Mouse (Mus musculus) G1E (cell line): ENCODE results near the gene Rbms3.

Experiments used
- CTCF ChIP-seq: IDR thresholded peaks from 2 replicates; pipeline ENCODE4 v1.5.1; 2012; ENCODE audit warnings: low read depth, low read length, inconsistent platforms, mixed read lengths
- GATA1 ChIP-seq: IDR thresholded peaks from 2 replicates; pipeline ENCODE4 v1.6.1; 2012; ENCODE audit warnings: borderline replicate concordance, low read length, inconsistent platforms, mixed read lengths
- GATA2 ChIP-seq: IDR thresholded peaks from 2 replicates; pipeline ENCODE4 v1.6.1; 2012; ENCODE audit warnings: low read depth, low read length, inconsistent platforms, borderline replicate concordance
- POLR2AphosphoS5 ChIP-seq: IDR thresholded peaks from 2 replicates; pipeline ENCODE4 v1.6.1; 2012; ENCODE audit warnings: low read depth, low read length, inconsistent platforms; ENCODE audit not compliant: insufficient replicate concordance
- TAL1 ChIP-seq: conservative IDR thresholded peaks from 2 replicates; pipeline ENCODE4 v1.6.1; 2012; ENCODE audit warnings: low read depth, low read length, inconsistent platforms, mixed read lengths

DNA sequence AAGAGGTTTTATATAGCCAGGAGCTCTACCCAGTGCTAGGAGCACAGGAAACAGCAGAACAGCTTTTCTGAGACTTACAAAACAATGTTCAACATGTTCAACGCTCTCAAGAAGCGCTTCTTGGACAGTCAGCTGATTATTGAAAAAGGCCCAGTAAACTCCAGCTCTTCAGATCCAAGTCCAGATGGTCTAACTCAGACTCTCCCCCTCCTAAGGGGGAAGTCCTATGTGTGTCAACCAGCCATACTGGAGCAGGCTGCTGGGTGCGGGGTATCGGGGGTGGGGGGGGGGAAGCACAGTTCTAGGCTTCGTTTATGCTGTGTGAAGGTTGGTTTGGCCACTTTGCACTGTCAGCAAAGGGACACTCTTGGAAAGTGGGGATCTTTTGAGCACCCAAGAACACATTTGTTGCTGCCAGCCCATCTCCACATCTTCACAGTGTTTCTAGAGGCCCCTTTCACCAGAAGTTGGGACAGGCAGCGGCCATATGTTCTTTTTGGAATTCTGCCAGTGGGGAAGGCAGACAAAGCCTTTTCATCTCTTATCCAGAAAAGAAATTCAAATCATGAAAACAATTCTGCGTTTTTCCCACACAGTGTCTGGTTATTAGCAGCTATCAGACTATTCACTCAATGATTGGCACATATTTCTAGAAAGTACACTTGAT lies 485.5 kb downstream of the Rbms3 start:
- no peak for TF ChIP-seq CTCF
- TF ChIP-seq GATA1, result no peak
- TF ChIP-seq POLR2AphosphoS5, result no peak
- no peak for TF ChIP-seq TAL1
- TF ChIP-seq GATA2, result no peak
